Mouse (Mus musculus): ENCODE measurements around the gene Bhlhe41.

Bhlhe41 gene

GRCm38 (mm10) chr6:145845611-145846010 is 19.7 kb downstream of the Bhlhe41 start:
- DNase-seq (ENCODE audit: low read depth), result peak; percentile 69

- DNase-seq (ENCODE audit: low read depth), result peak; percentile 44
Measured at GRCm38 (mm10) chr6:145835359-145835758, 30.0 kb downstream of the Bhlhe41 start.

- no peak for DNase-seq (ENCODE audit: low read depth)
Measured at GRCm38 (mm10) chr6:145832927-145833326, 32.4 kb downstream of the Bhlhe41 start.

GRCm38 (mm10) chr6:145830617-145831016 is 34.7 kb downstream of the Bhlhe41 start:
- DNase-seq (ENCODE audit: low read depth), result no peak

- peak; percentile 81 for DNase-seq (ENCODE audit: low read depth)
Measured at GRCm38 (mm10) chr6:145830117-145830516, 35.2 kb downstream of the Bhlhe41 start.

GRCm38 (mm10) chr6:145829062-145829835 is 36.1 kb downstream of the Bhlhe41 start:
- DNase-seq (ENCODE audit: low read depth), result no peak

GRCm38 (mm10) chr6:145826305-145826704 is 39.1 kb downstream of the Bhlhe41 start:
- no peak for DNase-seq (ENCODE audit: low read depth)

GRCm38 (mm10) chr6:145823588-145824234 is 41.6 kb downstream of the Bhlhe41 start:
- peak; percentile 74 for DNase-seq (ENCODE audit: low read depth)

GRCm38 (mm10) chr6:145823103-145823502 is 42.3 kb downstream of the Bhlhe41 start:
- peak; percentile 44 for DNase-seq (ENCODE audit: low read depth)

GRCm38 (mm10) chr6:145822218-145822617 is 43.1 kb downstream of the Bhlhe41 start:
- peak; percentile 71 for DNase-seq (ENCODE audit: low read depth)

GRCm38 (mm10) chr6:145819151-145819550 is 46.2 kb downstream of the Bhlhe41 start:
- no peak for DNase-seq (ENCODE audit: low read depth)

- DNase-seq (ENCODE audit: low read depth), result no peak
Measured at GRCm38 (mm10) chr6:145815200-145815599, 50.2 kb downstream of the Bhlhe41 start.

- DNase-seq (ENCODE audit: low read depth), result no peak
Measured at GRCm38 (mm10) chr6:145811174-145811573, 54.2 kb downstream of the Bhlhe41 start.

- DNase-seq (ENCODE audit: low read depth), result no peak
Measured at GRCm38 (mm10) chr6:145810015-145810414, 55.3 kb downstream of the Bhlhe41 start.

- no peak for DNase-seq (ENCODE audit: low read depth)
Measured at GRCm38 (mm10) chr6:145809566-145809965, 55.8 kb downstream of the Bhlhe41 start.
